Mouse (Mus musculus) heart, embryonic 16.5 days (tissue): ENCODE measurements at regions not wholly inside any gene's neighbourhood (a gene's known extent, or its start where the extent isn't known, plus 50 kb on each side); places are given as distances from the start of the nearest gene placed in this dataset.

Source experiments
- ATAC-seq: fragments of 200-750 bp; cut with Nextera tagmentation; replicated peaks from 2 replicates; pipeline ENCODE4 v1.8.0; 2017; ENCODE audit warnings: moderate number of reproducible peaks; ENCODE audit not compliant: insufficient read depth, low FRiP score; ENCODE audit errors: extremely low read depth
- H3K27ac ChIP-seq: fragments of 300-500 bp; sonication (generic); 2 replicates; pipeline ENCODE4 v1.5.1; 2014; ENCODE audit warnings: mild to moderate bottlenecking, low read length, control low read depth, moderate library complexity
- H3K27me3 ChIP-seq: fragments of 300-500 bp; sonication (generic); 2 replicates; pipeline ENCODE4 v1.6.1; 2014; ENCODE audit warnings: low read length, mixed read lengths; ENCODE audit not compliant: control insufficient read depth, insufficient read depth
- H3K36me3 ChIP-seq: fragments of 300-500 bp; sonication (generic); 2 replicates; pipeline ENCODE4 v1.6.1; 2014; ENCODE audit not compliant: control insufficient read depth, insufficient read depth
- H3K4me1 ChIP-seq: fragments of 300-500 bp; sonication (generic); 2 replicates; pipeline ENCODE4 v1.6.1; 2014; ENCODE audit warnings: low read length, mixed read lengths; ENCODE audit not compliant: control insufficient read depth, insufficient read depth
- H3K4me2 ChIP-seq: fragments of 300-500 bp; sonication (generic); 2 replicates; pipeline ENCODE4 v1.6.1; 2014; ENCODE audit warnings: low read depth, mild to moderate bottlenecking, control low read depth, low read length
- H3K4me3 ChIP-seq: fragments of 300-500 bp; sonication (generic); 2 replicates; pipeline ENCODE4 v1.5.1; 2014; ENCODE audit warnings: mild to moderate bottlenecking, control low read depth, low read length
- H3K9ac ChIP-seq: fragments of 300-500 bp; sonication (generic); 2 replicates; pipeline ENCODE4 v1.6.1; 2014; ENCODE audit warnings: low read length, control low read depth
- H3K9me3 ChIP-seq: fragments of 300-500 bp; sonication (generic); replicated peaks from 2 replicates; pipeline ENCODE4 v1.6.1; 2016; ENCODE audit warnings: low read length; ENCODE audit not compliant: control insufficient read depth
- WGBS: fragments of 180-500 bp; shearing (Covaris S2); extraction: QIAGEN DNeasy Blood & Tissue Kit; methylation state at CpG from one replicate; pipeline ENCODE4 v1.1.7; 2014; 5-methylcytosine and 5-hydroxymethylcytosine counted together

DNA sequence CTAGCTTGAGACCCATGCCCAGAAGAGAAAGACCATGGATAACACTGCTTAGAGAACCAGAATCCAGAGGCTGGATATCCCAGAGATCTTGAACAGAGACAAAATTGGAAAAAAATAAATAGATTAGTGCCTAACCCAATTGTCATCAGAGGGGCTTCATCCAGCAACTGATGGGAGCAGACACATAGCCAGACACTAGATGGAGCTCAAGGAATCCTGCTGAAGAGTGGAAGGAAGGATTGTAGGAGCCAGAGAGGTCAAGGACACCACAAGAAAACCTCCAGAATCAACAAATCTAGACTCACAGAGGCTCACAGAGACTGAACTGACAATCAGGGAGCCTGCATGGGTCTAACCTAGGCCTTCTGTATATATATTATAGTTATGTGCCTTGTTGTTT is 359.4 kb downstream of the Ins1 start:
- no peak overlapping the region for H3K9ac ChIP-seq
- H3K4me1 ChIP-seq = no peaks in the 10 kb centered on the region
- H3K4me2 ChIP-seq = no peak overlapping the region
- ATAC-seq = no peak
- H3K27me3 ChIP-seq = no peaks in the 10 kb centered on the region
- no peaks in the 10 kb centered on the region for H3K36me3 ChIP-seq
- H3K4me3 ChIP-seq = no peak overlapping the region
- H3K9me3 ChIP-seq = no peaks in the 10 kb centered on the region
- H3K27ac ChIP-seq = no peak overlapping the region

DNA sequence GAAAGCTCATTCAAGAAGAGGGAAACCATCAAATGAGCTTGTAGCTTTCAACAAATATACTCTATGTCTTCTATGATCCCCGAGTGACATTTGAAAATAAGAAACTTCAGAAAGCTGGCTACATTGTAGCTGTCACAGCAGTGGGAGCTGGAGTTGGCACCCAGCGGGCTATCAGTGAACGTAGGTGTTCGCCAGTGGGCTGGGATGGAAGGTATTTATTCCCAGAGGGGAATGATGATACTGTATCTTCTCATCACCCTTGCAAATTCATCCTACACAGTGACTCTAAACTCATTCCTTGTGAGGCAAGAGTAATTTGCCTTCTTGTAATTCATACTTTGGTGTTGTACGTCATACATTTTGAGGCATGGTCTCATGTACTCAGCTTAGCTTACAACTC is 349.3 kb downstream of the Ins1 start:
- 88% methylated on average over 5 of the region's 5 CpGs for WGBS
- no peak overlapping the region for H3K4me3 ChIP-seq
- no peak for ATAC-seq
- no peaks in the 10 kb centered on the region for H3K36me3 ChIP-seq
- no peak overlapping the region for H3K4me2 ChIP-seq
- no peaks in the 10 kb centered on the region for H3K27me3 ChIP-seq
- no peak overlapping the region for H3K27ac ChIP-seq
- H3K9ac ChIP-seq = no peak overlapping the region
- H3K4me1 ChIP-seq = no peaks in the 10 kb centered on the region
- H3K9me3 ChIP-seq = no peaks in the 10 kb centered on the region

DNA sequence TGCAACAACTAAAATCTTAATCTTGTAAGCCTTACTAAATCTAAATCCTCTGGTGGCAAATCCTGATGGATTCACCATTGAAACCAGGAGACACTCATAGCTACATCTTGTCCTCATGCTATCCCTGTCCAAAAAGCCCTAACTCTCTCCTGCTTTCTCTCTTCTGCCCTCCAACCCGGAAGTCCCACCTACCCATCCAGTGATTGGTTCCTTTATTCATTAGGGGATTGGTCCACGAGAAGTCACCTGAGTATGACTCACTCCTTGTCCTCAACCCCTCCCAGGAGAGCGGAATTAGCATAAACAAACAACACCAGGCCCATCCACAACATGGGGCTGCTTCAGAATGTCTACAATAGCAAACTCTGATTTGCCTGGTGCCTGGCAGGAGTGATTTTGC is 342.8 kb downstream of the Ins1 start:
- ATAC-seq = no peak
- Histone ChIP-seq H3K9me3 (no peaks in the 10 kb centered on the region), H3K9ac (no peak overlapping the region), H3K4me3 (no peak overlapping the region), H3K4me1 (no peaks in the 10 kb centered on the region), H3K36me3 (no peaks in the 10 kb centered on the region), H3K27me3 (no peaks in the 10 kb centered on the region), H3K27ac (no peak overlapping the region), H3K4me2 (no peak overlapping the region)
- 70% methylated on average over 3 of the region's 3 CpGs for WGBS

DNA sequence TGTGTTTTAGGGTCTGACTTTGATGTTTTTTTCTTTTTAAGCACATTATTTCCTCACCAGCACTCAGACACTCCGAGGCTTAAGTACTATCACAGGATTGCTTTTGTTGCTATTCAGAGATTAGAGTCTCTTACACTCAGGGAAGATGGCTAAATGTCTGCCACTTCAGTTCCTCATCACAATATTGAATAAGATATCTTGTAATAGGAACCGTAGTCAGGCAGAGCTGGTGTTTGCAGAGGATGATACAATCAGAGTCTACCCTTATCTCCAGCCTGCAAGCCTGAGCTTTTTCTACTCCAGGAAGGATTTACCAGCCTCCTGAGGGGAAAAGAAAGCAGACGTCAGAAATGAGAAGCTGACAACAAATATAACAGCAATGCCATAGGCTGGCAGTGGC is 336.3 kb downstream of the Ins1 start:
- no peak overlapping the region for H3K4me3 ChIP-seq
- WGBS = 9% methylated on average over 3 of the region's 3 CpGs
- no peak for ATAC-seq
- H3K27me3 ChIP-seq = no peaks in the 10 kb centered on the region
- no peaks in the 10 kb centered on the region for H3K4me1 ChIP-seq
- H3K9me3 ChIP-seq = no peaks in the 10 kb centered on the region
- no peak overlapping the region for H3K9ac ChIP-seq
- H3K36me3 ChIP-seq = no peaks in the 10 kb centered on the region
- no peak overlapping the region for H3K27ac ChIP-seq
- H3K4me2 ChIP-seq = no peak overlapping the region

DNA sequence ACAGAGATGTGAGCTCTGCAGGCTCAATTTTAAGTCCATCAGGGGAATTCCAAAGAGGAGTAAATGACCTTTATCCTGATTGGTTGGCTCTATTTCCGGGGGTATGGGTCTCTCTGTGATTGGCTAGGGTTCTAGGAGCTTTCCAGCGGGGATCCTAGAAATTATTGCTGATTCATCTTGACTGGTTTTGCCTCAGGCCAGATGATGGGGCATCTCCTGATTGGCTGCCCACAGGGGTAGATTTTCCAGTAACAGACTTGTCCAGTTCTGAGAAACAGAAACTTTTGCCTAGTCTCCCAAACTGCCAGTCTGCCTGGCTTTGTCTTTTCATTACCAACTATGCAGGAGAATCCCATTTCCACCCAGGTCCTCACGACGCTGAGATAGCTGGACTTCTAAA is 301.3 kb downstream of the Ins1 start:
- H3K9ac ChIP-seq = no peak overlapping the region
- 74% methylated on average over 4 of the region's 4 CpGs for WGBS
- H3K4me2 ChIP-seq = no peak overlapping the region
- H3K27me3 ChIP-seq = no peaks in the 10 kb centered on the region
- H3K9me3 ChIP-seq = no peaks in the 10 kb centered on the region
- no peak for ATAC-seq
- H3K36me3 ChIP-seq = no peaks in the 10 kb centered on the region
- no peak overlapping the region for H3K27ac ChIP-seq
- H3K4me1 ChIP-seq = no peaks in the 10 kb centered on the region
- H3K4me3 ChIP-seq = no peak overlapping the region

DNA sequence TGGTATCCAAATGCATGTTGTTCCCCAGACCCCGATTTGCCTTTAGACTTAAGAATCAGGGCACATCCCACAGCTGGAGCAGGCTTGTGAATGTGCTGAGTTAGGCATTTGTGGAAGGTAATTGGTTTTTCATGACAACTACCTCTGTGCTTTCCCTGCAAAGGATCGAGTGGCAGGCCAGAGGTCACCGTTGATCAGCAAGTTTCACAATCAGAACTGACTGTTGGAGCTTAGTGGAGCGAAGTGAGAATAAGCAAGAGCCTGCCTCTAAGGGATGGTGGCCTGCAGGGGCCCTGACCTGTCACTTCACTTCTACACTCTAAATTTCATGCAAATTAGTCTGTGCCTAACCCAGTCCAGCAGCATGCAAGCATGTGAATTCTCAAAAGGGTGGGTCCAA is 270.7 kb downstream of the Ins1 start:
- WGBS = 63% methylated on average over 4 of the region's 4 CpGs

DNA sequence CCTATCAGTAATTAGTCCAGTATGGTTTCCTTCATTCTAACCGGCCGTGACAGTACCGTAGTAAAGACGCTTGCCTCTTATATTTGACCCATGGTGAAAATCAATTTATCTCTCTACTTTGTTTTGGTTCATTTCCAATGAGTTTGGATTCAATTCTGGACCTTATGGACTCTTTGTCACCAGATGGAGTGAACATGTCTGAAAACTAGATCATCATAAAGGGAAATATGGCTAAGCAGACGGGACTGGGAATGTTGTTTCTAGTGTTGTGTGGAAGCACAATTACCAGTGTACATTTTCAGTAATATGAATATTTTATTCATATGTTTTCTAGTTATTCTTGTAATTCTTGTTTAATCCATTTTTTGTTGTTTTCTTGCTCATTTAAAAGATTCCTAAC is 261.4 kb downstream of the Ins1 start:
- H3K4me3 ChIP-seq = no peak overlapping the region
- no peak for ATAC-seq
- H3K27ac ChIP-seq = no peak overlapping the region
- H3K4me2 ChIP-seq = no peak overlapping the region
- no peaks in the 10 kb centered on the region for H3K4me1 ChIP-seq
- no peaks in the 10 kb centered on the region for H3K27me3 ChIP-seq
- H3K9me3 ChIP-seq = no peaks in the 10 kb centered on the region
- WGBS = 89% methylated on average over 5 of the region's 5 CpGs
- H3K36me3 ChIP-seq = no peaks in the 10 kb centered on the region
- no peak overlapping the region for H3K9ac ChIP-seq

More for the DNA sequence above, 270.7 kb downstream of the Ins1 start:
- Histone ChIP-seq H3K27ac (no peak overlapping the region), H3K4me2 (no peak overlapping the region), H3K9ac (no peak overlapping the region), H3K27me3 (no peaks in the 10 kb centered on the region), H3K9me3 (no peaks in the 10 kb centered on the region), H3K36me3 (no peaks in the 10 kb centered on the region), H3K4me1 (no peaks in the 10 kb centered on the region), H3K4me3 (no peak overlapping the region)
- ATAC-seq = no peak

DNA sequence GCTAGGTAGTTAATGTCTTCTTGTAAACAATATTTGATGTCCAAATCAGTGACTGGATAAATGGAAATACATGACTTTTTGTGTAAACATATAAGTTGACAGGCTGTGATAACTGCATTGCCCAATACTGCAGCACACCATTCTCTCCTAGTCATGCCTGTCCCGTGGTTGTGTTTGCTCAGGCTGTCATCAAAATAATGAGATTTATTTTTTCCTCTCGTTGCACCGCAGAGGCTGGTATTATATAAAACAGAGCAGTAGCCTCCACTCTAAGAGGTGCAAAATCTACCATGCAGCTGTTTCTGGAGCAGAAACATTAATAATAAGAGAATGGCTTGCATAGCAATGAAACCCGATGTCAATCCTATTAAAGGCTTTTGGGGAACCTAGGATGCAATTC is 239.2 kb downstream of the Ins1 start:
- Histone ChIP-seq H3K4me3 (no peak overlapping the region), H3K9me3 (no peaks in the 10 kb centered on the region), H3K27me3 (no peaks in the 10 kb centered on the region), H3K4me2 (no peak overlapping the region), H3K9ac (no peak overlapping the region), H3K27ac (no peak overlapping the region), H3K4me1 (no peaks in the 10 kb centered on the region), H3K36me3 (no peaks in the 10 kb centered on the region)
- WGBS = 73% methylated on average over 4 of the region's 4 CpGs
- ATAC-seq = no peak
